Mouse (Mus musculus) right cerebral cortex, postnatal 36 days (tissue): ENCODE measurements at regions not wholly inside any gene's neighbourhood (a gene's known extent, or its start where the extent isn't known, plus 50 kb on each side); places are given as distances from the start of the nearest gene placed in this dataset.

Experiments used
- DNase-seq, 2 experiments: peaks; one replicate each; pipeline ENCODE4 v3.0.0; 2022; ENCODE audit warnings: low spot score in 2 of 2, mixed read lengths in 1 of 2

DNA sequence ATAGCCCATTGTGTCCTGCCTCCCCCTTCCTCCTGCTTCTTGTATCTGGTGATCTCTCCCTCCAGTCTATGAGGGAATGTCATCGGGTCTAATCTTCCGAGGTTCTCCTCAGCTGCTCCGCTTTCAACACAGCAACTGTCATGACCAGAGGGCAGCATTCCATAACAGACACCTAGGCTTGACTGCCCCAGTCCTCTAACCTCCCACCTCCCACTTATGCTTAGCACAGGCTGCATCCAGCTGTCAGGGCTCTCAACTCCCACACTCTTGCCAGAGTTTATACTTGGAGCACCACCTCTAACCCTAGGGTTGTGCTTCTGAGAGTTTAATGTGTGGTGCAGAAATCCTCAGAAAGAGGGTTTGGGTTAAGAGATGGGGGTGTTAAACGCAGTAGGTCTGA lies 137.9 kb upstream of the Rbms1 start:
- DNase-seq: no peak

DNA sequence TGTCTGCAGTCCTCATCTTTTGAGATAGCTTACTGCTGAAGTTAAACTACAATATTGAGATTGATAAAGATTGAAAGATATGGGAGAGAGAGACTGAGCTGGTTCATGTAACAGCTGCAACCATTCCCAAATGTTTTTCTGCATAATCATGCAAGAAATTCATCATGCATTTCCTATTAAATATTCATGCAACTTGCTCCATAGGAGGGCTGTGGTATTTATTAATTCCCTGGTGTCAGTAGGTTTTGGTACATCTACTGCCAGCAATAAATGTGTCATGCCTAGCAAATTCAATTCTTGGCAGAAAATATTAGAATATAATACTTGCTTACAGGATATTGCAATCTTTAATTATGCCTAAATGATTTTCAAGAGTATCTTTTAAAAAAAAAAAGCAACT lies 125.5 kb upstream of the Rbms1 start:
- no peak for DNase-seq

GRCm38 (mm10) chr2:61084835-61085234 lies 121.8 kb upstream of the Rbms1 start:
- DNase-seq: no peak

GRCm38 (mm10) chr2:61083100-61083499 lies 120.1 kb upstream of the Rbms1 start:
- no peak for DNase-seq

DNA sequence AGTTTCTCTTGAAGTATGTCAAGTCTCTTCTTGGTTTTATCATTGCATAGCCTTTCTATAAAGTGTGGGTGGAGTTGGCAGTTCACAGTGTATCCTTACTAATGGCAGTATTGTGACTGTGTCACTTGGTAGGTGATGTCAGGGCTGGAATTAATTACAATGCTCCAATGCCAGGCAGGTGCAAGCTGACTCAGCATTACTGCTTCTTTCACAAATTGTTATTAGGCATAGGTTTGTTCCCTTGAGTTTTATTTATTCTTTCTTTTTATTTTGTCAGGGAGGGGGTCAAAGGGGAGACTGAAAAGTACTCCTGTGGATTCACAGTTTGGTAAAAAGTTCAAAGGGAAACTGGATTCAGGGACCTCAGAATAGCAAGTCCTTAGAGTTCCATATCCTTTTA lies 119.6 kb upstream of the Rbms1 start:
- DNase-seq: no peak

DNA sequence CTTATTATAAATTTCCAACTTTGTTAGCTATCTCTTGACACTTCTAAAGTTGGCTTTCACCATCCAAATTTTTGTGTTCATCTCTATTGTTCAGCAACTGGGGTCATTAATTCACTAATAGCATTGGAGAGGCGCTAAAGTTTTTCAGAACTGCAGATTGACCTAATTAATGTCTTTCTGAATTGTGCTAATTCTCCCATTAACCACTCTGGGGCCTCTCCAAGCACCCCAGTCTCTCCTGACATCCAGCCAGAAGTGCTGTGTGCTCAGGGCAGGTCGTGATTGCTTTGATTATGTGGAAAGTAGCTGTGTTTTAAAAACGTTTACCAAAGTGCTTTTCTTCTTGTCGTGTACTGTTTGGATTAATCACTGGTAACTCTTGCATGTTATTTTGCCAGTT lies 117.0 kb upstream of the Rbms1 start:
- no peak for DNase-seq

DNA sequence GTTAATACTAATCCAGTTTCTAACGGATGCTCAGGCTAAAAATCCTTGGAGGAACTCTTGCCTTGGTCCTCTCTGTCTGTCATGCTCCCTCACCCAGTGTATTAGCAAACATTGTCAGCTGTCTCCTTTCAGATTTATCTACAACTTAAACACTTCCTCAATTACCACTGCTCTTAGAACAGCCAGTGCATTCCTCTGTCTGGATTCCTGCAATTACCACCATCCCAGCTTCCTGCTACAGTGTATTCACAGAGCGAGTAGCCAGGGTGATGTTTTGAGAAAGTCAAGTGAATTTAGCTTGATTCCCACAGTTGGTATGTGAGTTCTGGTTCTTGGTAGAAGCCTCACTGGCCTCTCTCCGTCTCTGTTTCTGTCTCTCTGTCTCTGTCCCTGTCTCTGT lies 108.0 kb upstream of the Rbms1 start:
- DNase-seq: no peak

- DNase-seq: no peak
Measured at GRCm38 (mm10) chr2:61067877-61068276, 104.9 kb upstream of the Rbms1 start.

GRCm38 (mm10) chr2:61062125-61062524 lies 99.1 kb upstream of the Rbms1 start:
- DNase-seq: no peak

- DNase-seq: no peak
Measured at GRCm38 (mm10) chr2:61060906-61061305, 97.9 kb upstream of the Rbms1 start.

DNA sequence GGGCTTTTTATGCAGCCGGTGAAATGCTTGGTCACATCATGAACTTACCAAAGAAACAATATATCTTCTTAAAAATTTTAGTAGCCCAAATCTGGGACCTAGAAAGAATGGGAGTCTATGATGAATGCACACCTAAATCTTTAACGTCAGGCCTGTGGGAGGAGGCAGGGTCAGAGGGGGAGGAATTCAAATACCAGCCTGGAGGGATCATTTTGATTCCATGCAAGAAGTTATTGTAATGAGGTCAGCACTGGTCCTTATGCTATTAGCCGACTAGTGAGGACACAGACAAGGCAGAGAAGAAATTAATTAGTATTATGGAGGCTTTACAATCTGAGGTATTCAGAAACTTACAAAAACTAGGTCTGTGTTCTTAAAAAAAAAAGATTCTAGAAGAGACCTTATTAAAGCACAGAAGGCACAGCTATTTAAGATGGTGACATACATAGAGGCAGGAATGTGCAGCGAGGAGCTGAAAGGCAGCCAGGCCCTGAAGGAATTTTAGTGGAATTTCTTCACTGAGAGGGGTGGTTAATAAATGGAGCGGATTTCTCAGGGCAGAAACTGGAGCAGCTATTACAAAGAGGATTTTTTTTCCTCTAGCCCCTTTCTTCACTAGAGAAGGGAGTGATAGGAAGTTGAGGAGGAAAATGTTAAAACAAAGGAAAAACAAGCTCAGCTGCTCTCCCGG lies 95.7 kb upstream of the Rbms1 start:
- no peak for DNase-seq

DNA sequence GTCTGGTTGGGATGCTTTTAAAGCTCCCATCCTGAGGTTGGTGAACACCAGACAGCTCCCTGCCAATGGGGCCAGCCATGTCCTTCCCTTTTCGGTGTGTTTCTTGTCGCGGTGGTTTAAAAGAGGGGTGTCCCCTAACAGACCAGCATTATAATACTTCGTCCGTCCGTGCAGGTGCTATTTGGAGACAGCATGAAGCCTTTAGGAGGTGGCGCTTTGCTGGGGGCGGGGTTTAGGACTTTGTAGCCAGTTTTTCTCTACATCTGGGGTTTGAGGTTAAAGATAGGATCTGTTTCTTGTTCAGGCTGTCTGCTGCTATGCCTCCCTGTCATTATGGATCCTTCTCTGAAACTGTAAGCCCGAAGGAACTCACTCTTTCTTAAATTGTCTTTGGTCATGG lies 89.3 kb upstream of the Rbms1 start:
- DNase-seq: no peak

DNA sequence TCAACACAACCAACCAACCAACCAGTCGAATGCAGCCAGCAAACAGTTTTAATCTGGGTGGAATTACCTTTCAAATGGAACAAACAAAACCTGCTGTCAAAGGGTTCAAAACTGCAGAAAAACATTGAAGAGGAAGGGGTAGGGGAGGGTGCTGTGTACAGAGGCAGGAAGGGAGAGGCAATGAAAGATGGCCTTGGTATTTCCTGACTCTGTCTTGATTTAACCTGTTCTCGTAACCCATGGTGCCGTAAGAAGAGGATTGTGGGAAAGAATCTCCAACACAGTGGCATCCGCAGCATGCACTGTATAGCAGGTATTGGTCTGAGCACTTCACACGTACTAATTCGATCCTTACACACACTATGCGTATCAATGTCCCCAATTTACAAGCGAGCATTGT lies 88.8 kb upstream of the Rbms1 start:
- no peak for DNase-seq

DNA sequence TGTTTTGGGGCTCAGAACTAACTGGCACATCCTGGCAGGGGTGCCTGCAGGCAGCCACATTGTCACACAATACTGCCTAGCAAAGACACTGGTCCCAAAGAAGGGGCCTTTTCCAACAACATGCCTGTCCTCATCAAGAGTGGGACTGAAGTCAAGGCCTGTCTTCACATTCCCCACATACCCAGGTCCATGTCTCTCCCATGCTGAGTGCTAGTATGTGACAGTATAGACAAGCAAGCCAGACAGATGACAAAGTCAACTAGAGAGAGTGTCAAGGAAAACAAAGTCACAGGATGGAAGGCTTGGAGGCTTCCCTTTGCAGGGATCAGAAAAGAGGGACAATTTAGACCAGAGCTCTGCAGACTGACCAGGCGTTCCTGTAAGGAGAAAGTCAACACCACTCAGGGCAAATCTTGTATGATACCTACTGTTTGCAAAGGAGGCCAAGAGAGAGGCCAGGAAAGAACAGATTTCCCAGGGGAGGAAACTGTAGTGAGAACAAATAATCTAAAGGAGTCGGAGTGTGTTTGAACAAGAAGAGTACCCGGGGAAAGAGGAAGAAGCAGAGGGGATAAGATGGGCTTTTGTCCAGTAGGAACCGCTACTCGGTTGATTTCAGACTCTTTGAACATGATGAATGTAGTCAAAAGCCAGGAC lies 83.2 kb upstream of the Rbms1 start:
- no peak for DNase-seq

GRCm38 (mm10) chr2:61045467-61045866 lies 82.5 kb upstream of the Rbms1 start:
- DNase-seq: no peak

DNA sequence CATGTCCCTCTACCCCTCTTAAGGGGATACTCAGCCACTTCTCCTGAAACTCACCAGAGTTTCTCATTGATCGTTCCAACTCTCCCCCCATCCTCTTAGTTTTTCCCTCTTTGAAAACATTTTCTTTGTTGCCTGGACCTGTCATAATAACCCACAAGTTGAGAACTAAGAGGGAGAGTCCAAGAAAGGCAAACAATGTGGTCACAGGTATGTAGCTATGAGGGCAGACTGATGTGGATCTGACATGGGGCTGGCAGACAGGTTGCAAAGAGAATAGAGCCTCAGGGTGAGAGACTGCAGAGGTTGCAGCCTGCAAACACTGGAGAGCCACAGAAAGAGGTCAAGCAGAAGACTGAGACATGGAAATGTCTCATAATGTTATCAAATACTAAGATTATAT lies 69.9 kb upstream of the Rbms1 start:
- no peak for DNase-seq

DNA sequence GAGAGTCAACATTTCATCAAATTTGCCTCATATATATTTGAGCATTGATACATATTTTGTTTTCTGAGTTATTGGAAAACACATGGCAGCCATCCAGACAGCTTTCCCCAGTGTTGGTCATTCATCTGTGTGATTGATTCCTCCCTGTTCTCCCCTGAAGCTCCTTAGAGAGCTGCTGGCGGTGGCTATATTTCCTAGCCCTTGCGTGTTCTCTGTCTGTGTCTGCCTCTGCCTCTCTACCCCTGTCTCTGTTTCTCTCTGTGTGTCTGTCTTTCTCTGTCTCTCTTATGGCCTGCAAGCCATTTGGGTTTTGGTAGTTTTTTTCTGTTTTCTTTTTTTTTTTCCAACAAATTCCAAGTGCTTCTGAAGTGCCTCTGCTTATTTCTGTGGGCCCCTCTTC lies 66.7 kb upstream of the Rbms1 start:
- DNase-seq: no peak

GRCm38 (mm10) chr2:61028578-61028977 lies 65.6 kb upstream of the Rbms1 start:
- no peak for DNase-seq

- DNase-seq: no peak
Measured at GRCm38 (mm10) chr2:61027686-61028085, 64.7 kb upstream of the Rbms1 start.

DNA sequence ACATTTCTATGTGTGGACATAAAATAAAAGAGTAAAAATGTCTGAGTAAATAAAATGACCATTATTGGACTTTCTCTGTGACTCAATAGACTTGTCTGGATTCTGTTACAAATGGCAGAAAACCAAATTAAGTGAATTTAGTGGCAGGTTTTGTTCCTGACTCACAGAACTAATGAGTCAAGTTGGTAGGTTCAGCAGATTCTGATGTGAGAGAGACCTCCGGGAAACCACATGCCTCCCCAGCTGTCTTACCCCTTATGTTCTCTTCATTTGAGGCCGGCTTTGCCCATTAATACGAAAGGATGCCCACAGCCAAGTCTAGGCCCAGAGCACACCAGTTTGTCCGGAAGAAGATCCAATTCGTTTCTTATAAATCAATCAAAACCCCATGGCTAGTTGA lies 59.4 kb upstream of the Rbms1 start:
- DNase-seq: no peak

DNA sequence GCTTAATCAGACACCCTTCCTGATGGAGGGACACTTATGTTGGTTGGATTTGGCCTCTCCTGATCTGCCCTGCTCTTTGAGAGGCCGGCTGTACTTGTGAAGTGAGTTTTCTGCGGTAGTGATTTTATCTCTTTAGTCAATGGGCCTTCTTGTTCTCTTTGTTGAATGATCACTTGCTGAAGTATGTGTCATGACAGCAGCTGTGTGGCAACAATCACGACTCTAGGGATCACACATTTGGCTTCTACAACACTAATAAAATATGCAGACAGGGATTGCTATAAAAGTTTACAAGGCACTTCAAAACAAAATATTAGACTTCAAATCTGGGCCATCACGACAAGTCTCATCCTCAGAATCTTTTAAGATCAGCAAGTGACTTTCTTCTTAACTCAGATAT lies 57.8 kb upstream of the Rbms1 start:
- DNase-seq: no peak

DNA sequence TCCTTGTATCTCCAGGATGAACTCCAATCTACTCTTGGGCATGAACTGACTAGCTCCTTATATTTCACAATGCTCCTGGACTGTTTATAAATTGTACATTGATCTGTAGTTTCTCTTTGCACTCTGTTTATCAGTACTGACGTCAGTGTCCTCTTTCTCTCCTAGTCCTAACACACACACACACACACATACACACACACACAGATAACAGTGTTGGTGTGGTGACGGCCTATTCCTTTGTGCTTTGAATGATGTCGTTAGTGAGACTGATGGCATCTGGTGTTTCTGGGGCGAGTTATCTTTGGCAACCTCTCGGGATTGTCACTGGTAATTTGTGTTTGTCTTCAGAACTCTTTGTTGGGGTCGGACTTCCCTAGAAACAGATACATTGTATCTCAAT lies 50.0 kb upstream of the Rbms1 start:
- no peak for DNase-seq
